ENCODE assay signal across 30 mouse cellular contexts in the genomic region with DNA sequence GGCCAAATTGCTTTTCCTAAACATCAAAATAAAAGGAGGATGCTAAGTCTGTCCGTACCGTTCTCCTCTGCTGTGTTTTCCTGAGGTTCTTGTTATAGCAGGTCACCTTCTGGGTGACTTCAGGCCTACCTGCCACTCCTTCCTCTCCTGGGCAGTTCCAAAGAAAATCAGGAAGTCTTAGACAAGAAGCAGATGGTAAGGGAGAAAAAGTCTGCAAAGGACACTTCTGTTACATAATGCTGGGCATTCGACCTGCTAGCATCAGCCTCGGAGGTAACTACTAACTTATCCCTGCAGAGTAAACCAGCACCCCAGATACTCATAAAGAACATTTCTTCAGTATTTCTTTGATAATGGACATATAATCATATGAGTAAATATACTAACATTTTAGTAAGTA.
"Had no signal": no experiment of that assay in that cellular context is flagged by ENCODE, and none has a peak within 500 bp of the region (broad histone marks: within the 10 kb centered on the region; RNA-seq: fewer than 3 reads in every experiment).

No protein-coding gene starts in this region.

- DNase-seq: heart, postnatal 10 days; heart, postnatal 14 days; heart, postnatal 36 days; heart, postnatal 4 days; kidney, adult 11 months; kidney, adult 18-20 months; kidney, adult 2 months; kidney, adult 8-10 months; kidney, adult 9 months; kidney, postnatal 10 days; kidney, postnatal 14 days; kidney, postnatal 25 days; kidney, postnatal 36 days; kidney, postnatal 4 days; layer of hippocampus, adult 9-11 months; layer of hippocampus, postnatal 36 days had no signal

- H3K27me3 ChIP-seq: heart, embryonic 15.5 days; hindbrain, embryonic 12.5 days; hindbrain, embryonic 13.5 days; hindbrain, embryonic 15.5 days; intestine, embryonic 15.5 days had no signal

- H3K4me3 ChIP-seq: heart, embryonic 12.5 days; heart, embryonic 13.5 days; heart, embryonic 15.5 days; hindbrain, embryonic 10.5 days; hindbrain, embryonic 12.5 days; hindbrain, embryonic 13.5 days; hindbrain, embryonic 15.5 days; intestine, embryonic 15.5 days; kidney, embryonic 15.5 days; layer of hippocampus, adult 2 months; left cerebral cortex, adult 2 months had no signal

- H3K4me1 ChIP-seq: heart, embryonic 12.5 days; intestine, embryonic 15.5 days had no signal

- H3K27ac ChIP-seq: heart, embryonic 13.5 days; heart, embryonic 15.5 days; hindbrain, embryonic 10.5 days; hindbrain, embryonic 12.5 days; hindbrain, embryonic 13.5 days; hindbrain, embryonic 14.5 days; hindbrain, embryonic 15.5 days; hindbrain, postnatal 0 days; intestine, embryonic 15.5 days; kidney, embryonic 15.5 days; kidney, postnatal 0 days; layer of hippocampus, adult 2 months; left cerebral cortex, adult 2 months had no signal

- H3K9me3 ChIP-seq: heart, embryonic 12.5 days; heart, embryonic 13.5 days; heart, embryonic 15.5 days; hindbrain, embryonic 10.5 days; hindbrain, embryonic 12.5 days; hindbrain, embryonic 13.5 days; hindbrain, embryonic 15.5 days; intestine, embryonic 15.5 days; kidney, embryonic 15.5 days had no signal

- H3K36me3 ChIP-seq: heart, embryonic 12.5 days; heart, embryonic 13.5 days; heart, embryonic 15.5 days; hindbrain, embryonic 10.5 days; hindbrain, embryonic 12.5 days; hindbrain, embryonic 13.5 days; hindbrain, embryonic 15.5 days; intestine, embryonic 15.5 days; kidney, embryonic 15.5 days had no signal
